Mouse (Mus musculus): Measurements from ENCODE around the gene Exoc3.

Exoc3 gene

DNA sequence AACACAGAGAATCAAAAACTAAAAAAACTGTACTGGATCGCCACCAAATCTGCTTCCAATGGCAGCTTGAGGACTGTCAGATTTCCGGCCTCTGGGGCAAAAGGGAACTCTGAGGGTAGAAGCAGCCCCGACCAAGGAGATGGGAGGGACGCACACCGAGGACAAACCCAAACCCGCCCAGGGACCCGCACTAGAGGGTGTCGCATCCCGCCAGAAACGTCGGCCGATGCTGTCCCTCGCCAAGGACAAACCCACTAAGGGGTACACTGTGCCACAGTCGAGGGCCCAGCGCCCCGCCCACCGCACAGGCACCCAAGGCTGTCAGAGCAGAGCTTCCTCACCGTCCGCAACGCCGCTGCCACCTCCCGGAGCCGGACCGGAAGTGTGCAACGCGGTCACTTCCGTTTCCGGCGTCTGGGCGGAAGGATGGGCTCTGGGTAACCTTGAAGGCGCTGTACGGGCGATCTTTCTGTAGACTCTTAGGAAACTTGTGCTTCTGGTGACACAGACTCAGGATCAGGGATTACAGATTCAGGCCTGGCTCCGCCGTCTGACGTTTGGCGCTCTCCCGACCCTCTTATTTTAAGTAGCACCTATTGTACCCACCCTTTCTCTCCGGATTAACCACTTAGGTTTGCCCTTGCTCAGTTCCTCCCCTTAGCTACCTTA lies at the start of gene Exoc3:
Gene Exoc3 (minus strand): TSS at position 416 of the 669 bp plus-strand sequence.
- DNase-seq (ENCODE audit: low read depth, low spot score), result peak; percentile 68

DNA sequence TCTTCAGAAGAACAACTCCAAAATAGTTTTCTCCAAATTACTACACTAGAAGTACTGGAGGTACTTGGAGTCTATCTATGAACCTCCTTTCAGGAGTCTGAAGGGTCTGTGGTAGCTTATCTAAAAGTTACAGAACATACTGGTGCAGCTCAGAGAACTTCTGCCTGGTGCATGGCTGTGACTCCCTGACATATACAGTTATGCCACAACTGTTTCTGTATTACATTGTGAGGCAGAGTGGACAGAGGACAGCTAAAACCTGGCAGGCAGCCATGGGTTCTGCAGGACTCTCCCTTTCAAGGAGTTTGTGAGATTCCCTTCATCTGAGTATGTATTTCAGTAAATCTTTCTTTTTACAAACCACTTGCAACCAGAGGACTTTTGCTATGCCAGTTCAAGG lies 38.0 kb upstream of the Exoc3 start:
- no peak for DNase-seq (ENCODE audit: low read depth, low spot score)

DNA sequence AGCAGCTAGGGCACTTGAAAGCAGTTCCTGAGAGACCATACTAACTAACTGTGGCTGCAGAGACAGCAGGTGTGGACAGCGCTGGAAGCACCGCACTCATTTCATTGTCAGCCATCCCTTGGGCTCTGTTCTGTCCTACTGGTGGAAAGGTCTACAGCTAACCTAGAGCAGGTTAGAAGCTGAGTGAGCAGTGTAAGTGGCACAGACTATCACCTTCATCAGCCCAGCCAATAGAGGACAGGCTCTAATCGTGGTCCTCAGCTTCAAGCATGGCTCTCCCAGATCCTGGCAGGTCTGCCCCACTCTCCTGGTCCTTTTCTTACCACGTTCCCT lies 37.3 kb upstream of the Exoc3 start:
- no peak for DNase-seq (ENCODE audit: low read depth, low spot score)

DNA sequence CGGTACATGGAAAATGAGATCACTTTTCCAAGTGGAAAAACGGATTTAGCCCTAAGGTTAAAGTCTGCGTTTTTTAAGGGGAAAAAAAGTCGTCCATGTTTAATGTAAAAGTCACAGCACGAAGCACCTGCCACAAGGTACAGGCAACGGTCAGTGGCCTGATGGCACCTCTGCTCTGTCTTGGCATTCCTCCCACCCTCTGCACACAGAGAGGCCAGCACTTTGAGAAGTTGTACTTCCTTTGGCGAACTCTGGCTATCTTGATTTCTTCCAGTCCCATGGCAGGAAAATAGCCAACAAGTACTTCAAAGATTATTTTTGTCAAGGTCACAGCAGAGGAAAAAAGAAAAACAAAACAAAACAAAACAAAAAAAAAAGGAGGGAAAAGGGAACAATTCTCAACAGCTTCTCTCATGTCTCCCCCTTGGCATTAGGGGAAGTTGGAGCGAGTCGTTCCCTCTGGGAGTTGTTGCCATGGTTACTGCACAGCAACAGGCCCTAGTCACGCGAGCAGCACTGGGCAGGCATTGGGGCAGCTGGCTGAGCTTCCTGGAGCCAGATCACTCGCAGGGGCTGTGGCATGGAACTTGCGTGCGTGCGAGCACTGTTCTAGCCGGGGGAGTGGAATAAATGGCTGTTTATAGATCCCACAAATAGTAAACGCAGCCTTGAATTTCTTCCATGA lies 36.8 kb upstream of the Exoc3 start:
- peak; percentile 18 for DNase-seq (ENCODE audit: low read depth, low spot score)

DNA sequence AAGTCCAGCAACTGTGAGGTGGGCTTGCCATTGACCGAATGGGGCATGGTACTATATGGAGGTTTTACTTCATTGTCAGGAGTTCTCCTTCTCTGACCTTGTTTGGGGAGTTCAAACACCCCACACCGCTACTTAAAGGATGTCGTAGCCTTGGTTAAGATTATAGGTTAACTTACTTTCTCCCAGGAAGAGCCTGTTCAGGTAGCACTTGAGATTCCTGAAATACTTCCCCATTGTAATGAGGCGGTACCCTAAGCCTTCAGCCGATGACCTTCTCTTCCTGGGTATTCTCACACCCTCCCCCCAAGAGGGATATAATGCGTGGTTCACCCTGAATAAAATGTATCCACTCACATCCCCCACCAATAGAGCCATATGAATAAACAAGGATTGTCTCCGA lies 29.0 kb upstream of the Exoc3 start:
- no peak for DNase-seq (ENCODE audit: low read depth, low spot score)

DNA sequence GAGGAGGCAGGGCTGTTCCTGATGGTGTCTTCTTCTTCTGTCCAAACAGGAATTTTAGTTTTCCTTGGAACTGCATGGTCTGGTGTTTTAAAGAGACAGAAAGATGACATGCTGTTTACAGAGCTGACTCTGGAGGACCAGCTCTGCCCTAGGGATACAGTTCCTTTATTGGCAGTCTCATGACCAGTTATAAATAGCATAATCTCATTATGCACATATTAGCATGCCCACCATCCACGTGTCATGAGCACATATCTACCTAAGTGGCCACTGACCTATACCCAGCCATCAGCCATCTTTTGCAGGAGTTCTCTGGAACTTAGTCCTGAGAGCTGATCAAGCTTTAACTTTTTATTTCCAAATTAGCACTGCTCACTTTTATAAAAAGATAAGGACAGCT lies 12.1 kb upstream of the Exoc3 start:
- DNase-seq (ENCODE audit: low read depth, low spot score), result no peak

DNA sequence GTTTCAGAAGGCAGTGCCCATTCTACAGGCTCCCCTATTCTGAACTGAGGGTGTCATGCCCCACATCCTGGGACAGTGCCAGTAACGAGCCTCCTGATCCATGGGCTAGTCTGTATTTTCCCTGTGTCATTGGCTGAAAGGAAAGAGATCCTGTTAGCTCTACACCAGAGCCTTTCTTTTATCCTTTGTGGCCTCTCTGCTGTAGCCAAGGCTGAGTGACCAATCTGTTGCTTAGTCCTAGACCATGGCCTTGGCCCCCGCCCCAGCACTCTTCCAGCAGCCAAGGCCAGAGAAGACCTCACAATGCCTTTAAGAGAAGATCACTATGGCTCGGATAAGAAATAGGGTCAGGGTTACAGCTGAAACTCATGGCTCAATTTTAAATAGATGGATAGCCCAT lies 9.9 kb upstream of the Exoc3 start:
- DNase-seq (ENCODE audit: low read depth, low spot score), result no peak

DNA sequence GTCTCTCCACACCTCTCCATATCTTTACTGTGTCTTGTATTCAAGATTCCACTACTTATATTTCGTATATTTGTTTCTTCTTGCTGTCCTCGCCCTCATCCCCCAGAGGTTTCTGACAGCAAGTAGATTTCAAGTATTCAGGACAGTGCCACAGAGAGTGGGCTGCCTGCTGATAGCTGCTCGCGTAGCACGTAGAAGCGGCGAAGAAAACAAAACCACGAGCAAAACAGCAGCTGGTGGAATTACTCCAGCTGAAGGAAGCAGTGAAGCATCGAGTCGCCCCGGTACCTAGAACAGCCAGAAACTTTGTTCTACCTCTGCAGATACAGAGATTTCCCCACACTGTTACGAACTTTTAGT lies 434 bp upstream of the Exoc3 start:
- DNase-seq (ENCODE audit: low read depth, low spot score), result no peak

DNA sequence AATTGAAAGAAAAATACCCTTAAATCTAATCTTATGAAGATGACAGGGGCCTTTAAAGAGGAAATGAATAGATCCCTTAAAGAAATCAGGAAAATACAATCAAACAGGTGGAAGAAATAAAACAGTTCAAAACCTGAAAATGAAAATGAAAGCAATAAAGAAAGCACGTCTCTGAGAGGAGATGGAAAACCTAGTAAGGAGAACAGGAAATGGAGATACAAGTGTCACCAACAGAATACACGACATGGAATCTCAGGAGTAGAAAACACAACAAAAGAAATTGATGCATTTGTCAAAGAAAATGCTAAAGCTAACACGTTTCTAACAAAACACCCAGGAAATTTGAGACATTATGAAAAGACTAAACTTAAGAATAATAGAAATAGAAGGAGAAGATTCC lies 12.1 kb downstream of the Exoc3 start:
- DNase-seq (ENCODE audit: low read depth, low spot score), result no peak

DNA sequence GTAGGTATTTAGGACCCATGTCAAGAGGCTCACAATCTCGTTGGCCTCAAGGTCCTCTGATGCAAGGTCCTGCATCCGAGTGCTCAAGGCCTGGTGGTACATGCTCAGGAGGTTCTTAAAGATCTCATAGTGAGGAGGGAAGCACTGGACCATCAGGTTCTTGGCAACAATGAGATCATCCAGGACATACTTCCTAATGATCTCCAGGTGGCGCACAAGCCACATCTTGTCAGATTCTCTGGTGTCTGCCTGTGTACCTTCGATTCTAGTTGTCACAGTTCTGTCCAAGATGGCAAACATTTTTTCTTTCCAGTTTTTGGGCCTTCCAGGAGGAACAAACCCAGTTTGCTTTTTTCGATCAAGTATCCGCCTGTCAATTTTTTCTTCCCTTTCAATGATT lies 15.9 kb downstream of the Exoc3 start:
- no peak for DNase-seq (ENCODE audit: low read depth, low spot score)

DNA sequence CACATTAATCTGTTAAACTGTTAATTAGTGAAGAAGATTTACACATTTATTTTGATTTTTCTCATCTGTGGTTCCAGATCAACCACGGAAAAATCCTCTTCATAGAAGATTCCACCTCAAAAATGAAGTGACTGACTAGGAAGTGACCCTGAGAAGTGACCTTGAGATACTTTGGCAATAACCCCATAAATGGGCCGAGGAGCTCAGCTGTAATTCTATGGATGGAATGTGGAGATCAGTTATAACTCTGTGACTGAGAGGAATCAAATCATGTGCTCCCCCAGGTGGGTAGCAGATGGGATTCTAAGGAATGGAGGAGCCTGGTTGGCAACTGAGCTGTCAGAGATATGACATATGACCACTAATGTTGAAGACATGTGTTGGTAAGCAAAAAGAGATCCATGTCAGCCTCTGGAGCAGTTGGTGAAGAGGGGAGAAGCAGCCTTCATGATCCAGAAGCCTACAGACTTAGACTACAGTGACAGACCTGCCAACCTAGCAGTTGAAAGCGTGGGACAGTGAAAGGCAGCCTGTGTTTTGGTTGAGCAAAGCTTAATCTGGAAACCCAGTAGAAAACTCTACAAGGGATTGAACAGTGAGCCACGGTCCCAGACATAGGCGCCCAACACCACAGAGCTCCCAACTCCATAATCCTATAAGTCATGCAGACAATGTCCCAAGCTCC lies 25.4 kb downstream of the Exoc3 start:
- DNase-seq (ENCODE audit: low read depth, low spot score), result no peak

DNA sequence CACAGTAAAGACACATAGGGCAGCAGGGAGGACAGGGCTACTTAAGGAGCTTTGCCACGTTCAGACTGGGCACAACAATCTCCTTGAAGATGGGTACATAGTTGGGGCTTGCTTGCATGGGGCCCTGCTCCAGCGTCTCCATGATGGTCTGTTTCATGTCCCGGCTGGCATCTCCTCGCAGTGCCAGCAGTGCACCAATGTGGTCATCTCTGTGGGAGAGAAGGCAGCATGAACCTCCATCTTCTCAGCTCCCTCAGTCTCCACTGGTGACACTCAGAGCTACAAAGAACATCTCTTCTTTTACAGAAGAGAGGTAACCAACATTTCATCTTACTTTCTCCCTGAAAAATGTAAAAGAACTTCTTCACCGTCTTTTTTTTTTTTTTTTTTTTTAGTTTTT lies 36.5 kb downstream of the Exoc3 start:
- no peak for DNase-seq (ENCODE audit: low read depth, low spot score)

DNA sequence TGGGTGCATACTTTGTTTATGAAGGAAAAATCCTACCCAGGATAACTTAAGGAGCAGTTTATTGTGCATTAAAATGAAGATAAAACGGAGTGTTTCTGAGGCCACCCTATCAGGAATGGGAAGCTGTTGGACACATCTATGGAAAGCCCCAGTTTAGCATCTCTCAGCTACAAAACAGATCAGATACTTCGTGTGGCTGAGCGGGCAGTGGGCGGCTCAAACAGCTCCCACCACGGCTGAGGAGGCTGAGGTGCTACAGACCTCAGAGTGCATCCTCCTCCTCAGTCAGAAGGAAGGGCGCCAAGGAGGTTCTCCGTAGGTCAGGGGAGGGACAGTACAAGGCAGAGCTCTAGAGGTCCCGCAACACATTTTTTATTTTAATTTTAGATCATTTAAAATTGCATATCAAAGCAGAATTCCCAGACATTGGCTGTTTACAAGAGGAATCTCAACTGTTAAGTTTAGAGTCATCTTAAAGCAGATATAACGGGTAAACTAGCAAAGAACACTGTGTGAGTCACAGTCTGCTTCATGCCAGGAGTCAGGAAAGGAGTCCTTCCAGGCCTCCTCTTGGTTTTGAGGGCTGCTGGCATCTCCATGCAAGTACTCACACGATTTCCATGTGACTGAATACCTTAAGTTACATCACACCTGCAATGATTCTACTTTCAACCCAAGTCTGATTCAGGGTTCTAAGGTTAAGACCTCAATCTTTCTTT lies 38.9 kb downstream of the Exoc3 start:
- no peak for DNase-seq (ENCODE audit: low read depth, low spot score)

DNA sequence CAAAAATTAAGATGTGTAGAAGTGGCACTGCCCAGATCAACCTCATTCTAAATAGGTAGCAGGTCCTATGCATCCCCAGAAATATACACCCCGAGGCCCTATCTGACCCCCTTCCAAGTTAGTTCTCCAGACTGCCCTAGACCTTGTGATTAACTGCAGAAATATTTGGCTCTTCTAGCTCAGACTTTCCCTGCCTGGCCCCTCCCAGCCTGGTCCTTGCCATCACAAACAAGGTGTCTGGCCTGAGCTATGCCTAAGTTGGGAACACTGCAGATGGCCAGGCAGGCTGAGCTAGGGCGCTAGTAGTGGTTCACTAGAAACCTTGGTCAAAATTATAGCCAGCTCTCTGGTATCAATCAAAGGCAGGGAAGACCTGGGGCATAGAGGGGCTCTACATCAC lies 41.0 kb downstream of the Exoc3 start:
- no peak for DNase-seq (ENCODE audit: low read depth, low spot score)

DNA sequence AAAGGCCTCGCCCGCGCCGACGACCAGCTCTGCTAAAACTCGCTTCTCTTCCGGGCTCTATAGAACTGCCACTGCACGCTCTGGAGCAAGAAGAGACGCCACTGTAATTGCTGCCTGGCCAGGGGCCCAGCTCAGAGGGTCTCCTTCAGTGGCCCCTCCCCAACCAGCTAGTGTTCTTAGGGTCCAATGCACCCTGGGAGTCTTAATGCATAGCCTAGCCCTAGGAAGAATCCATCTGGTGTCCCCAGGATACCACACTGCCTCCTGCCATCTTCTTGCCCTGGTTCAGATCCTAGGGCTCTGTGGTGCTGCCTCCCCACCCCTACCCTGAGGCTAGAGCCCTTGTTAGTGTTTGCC lies 41.5 kb downstream of the Exoc3 start:
- no peak for DNase-seq (ENCODE audit: low read depth, low spot score)

DNA sequence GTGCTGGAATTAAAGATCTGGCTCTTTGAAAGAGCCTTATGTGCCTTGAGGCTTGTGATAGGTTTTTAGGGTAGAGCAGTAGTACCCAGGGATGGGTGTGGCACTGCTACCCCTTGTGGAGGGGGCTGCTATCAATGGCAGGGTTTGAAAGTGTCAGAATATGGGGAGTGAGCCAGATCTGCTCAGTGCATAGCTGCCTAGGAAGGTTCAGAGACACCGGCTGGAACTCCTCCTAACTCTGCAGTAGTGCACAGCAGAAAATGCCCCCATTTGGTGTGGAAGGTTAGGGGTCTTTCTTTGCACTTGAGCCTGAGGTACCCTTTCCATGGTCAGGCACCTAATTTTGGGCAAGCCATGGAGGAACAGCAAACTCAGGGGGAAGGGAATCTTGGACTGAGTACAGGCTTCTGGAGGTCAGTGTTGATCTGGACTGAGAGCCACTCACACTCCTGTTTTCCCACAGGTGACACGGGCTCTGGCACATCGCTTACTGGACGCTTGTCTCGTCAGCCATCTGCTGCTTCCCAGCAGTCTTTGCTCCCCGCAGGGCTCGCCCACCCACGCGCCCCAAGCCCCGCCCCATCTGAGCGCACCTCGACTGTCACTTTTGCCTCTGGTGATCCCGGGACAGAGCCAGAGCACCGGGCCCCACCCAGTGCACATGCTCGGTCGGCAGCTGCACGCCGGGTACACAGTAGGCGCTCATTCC lies 42.0 kb downstream of the Exoc3 start:
- no peak for DNase-seq (ENCODE audit: low read depth, low spot score)

DNA sequence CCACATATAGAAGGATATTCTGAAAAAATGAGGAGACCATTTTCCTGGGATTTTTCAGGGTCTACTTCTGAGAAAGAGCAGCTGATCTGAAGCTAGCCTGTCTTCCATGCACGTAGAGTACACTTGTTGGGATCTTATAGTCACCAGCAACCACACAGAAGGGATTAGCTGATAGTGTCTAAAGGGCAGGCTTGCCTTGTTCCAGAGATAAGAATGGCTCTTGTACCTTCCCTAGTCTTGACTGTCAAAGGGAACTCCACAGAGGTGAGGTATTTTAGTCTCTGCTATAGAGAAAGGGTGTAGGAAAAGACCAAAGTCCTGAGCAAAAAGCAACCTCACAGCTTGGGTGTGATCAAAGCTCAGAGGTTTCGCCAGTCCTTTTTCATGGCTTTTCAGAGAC lies 61.2 kb downstream of the Exoc3 start:
- no peak for DNase-seq (ENCODE audit: low read depth, low spot score)

DNA sequence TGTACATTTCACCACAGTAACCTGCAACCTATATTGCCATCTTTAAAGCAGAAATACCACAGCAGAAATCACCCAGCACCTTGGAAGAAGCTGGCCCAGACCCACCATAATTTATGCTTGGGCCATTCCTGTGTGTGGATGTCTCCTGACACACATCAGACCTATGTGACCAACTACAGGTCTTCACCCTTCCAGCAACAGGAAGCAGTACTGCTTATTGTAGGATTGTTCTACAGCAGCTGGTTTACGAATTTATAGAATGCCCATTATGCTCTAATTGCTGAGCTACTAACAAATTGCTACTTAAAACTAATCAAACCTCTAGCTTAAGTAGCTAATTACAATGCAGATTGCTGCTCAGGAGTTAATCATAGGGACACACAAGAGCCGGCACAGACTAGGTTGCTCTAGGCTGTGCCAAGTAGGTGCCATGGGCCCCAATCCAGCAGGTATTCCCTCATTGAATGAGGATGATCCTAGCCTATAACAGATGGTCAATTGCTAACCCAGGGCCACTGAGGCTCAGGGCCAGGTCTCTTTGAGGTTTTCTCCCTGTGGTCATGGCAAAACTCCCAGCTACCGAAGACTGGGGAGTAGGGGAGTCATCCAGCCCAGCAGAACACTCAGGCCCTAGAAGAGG lies 62.4 kb downstream of the Exoc3 start:
- no peak for DNase-seq (ENCODE audit: low read depth, low spot score)

DNA sequence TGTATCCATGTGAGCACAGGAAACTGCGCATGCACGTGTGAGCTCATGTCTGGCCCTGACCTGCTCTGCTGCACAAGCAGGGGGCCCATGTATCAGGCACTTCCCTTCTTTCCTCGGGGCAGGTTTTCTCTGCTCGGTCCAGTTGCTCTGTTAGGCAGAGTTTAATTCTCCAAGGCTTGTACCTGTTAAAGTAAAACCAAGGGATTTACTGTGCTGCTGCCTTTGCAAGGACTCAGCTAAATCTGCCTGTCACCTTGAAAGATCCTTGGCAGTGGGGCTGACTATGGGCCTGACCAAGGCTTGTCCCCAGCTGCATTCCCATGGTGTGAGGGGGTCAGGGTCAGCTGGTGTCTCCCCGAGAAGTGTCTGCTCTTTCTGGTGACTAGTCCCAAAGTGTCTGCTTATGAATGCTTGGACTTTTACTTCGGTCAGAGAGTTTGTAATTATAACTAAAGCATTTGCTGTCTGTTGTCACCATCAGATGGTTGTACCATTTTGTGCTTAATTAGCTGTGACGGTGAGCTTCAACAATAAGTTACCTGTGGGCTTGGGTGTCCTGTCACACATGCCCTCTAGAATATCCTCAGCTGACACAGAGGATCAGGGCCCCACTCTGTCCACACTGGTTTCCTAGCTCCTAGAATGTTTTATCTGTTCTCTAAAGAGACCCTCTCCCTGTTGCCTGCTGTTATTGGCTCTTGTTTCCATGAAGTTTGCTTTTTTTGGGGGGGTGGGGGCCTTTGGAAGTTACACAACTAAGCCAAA lies 64.2 kb downstream of the Exoc3 start:
- no peak for DNase-seq (ENCODE audit: low read depth, low spot score)

DNA sequence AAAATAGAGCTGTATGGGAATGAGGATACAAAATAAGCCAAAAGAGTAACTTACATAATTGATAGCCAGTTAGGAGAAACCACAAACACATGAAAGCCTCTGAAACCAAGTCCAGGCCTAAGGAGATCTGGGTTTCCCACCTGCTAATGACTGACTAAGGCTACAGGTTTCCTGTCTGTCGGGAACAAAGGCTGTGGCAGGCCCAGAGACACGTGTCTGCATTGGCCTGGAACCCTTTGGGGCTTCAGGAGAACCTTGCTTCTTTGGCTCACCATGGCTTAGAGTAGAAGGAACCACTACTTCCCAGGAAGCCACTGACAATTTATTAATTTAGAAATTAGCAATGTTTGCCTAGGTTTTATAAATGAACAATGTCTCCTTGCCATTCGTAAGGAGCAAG lies 65.2 kb downstream of the Exoc3 start:
- DNase-seq (ENCODE audit: low read depth, low spot score), result no peak

DNA sequence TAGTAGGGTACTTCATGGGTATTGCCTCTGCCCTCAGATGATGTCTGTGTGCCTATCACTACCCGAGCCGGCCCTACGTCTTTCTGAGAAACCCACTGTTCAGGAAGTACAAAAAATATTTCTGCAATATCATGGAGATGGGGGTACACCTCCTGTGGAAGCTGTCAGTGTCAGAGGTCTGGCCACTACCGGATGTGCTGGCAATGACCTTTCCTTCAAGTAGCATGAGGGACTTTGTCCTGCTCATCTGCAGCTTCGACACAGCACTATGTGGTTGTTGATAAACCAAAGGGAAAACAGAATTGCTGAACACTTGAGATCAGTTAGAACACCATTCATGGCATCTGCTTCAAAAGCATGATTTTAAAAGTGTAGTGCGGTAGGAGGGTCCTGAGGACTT lies 67.7 kb downstream of the Exoc3 start:
- DNase-seq (ENCODE audit: low read depth, low spot score), result no peak
